9 mouse cellular contexts compared by ENCODE assay signal in genomic region chr12:31213556-31213955, GRCm38 (mm10). TPM values are rescaled to one million over a fixed set of nuclear protein-coding genes. Genes with fewer than 3 reads are reported as not detected.
DNase-seq lines count a peak whose midpoint lies in the region; ATAC-seq and TF ChIP-seq lines count a peak whose summit lies in the region.
"Had no signal": no experiment of that assay in that cellular context is flagged by ENCODE, and none has a peak within 500 bp of the region (broad histone marks: within the 10 kb centered on the region; RNA-seq: fewer than 3 reads in every experiment).

No protein-coding gene starts in this region.

- H3K4me2 ChIP-seq in forebrain, embryonic 14.5 days (ENCODE audit: low read length) = no peak overlapping the region
- H3K4me2 ChIP-seq in forebrain, embryonic 12.5 days = no peak overlapping the region
- H3K4me2 ChIP-seq in neural tube, embryonic 12.5 days (replicated peaks) = no peak overlapping the region
- peak overlapping the region; percentile 11; the same call in 1 of the 2 replicates for H3K4me2 ChIP-seq in hindbrain, postnatal 0 days (ENCODE audit: low read depth, low read length)
- H3K4me2 ChIP-seq: midbrain, embryonic 12.5 days had no signal

- DNase-seq in forebrain, embryonic 14.5 days (ENCODE audit: low spot score) = peak; percentile 79
- DNase-seq in neural tube, embryonic 10.5 days (ENCODE audit: extremely low spot score, low spot score) = no peak
- peak; percentile 85 for DNase-seq in hindbrain, postnatal 0 days (ENCODE audit: low spot score)
- DNase-seq in lung, postnatal 4 days = peak; percentile 34 to 62
- DNase-seq in thymus, postnatal 14 days = no peak

- H3K9me3 ChIP-seq in forebrain, embryonic 14.5 days (replicated peaks; ENCODE audit: control insufficient read depth, low read length) = no peaks in the 10 kb centered on the region
- H3K9me3 ChIP-seq in forebrain, embryonic 12.5 days = no peaks in the 10 kb centered on the region
- H3K9me3 ChIP-seq in neural tube, embryonic 12.5 days = no peaks in the 10 kb centered on the region
- H3K9me3 ChIP-seq in hindbrain, postnatal 0 days (ENCODE audit: low read length) = no peaks in the 10 kb centered on the region
- H3K9me3 ChIP-seq: midbrain, embryonic 12.5 days had no signal

- H3K4me1 ChIP-seq in forebrain, embryonic 14.5 days (ENCODE audit: control insufficient read depth, insufficient read depth, low read length) = peaks cover 13% of the 10 kb centered on the region
- peaks cover 7% of the 10 kb centered on the region; the same call in 1 of the 2 replicates for H3K4me1 ChIP-seq in forebrain, embryonic 12.5 days
- H3K4me1 ChIP-seq in neural tube, embryonic 12.5 days = peaks cover 9% of the 10 kb centered on the region; the same call in 1 of the 2 replicates
- 0 out of 2 replicates have a peak, but pooled peaks cover 16% of the 10 kb centered on the region for H3K4me1 ChIP-seq in hindbrain, postnatal 0 days (ENCODE audit: insufficient read depth, low read length)

- no peak for TF ChIP-seq CTCF in hindbrain, postnatal 0 days (IDR thresholded peaks at IDR 0.05; ENCODE audit: low read depth)

- 38% methylated on average over 7 of the region's 7 CpGs for WGBS in forebrain, embryonic 14.5 days
- WGBS in forebrain, embryonic 12.5 days = 75% methylated on average over 7 of the region's 7 CpGs
- 67% methylated on average over 7 of the region's 7 CpGs for WGBS in neural tube, embryonic 12.5 days
- WGBS in hindbrain, postnatal 0 days = 30% methylated on average over 7 of the region's 7 CpGs

- no peak overlapping the region for H3K9ac ChIP-seq in forebrain, embryonic 14.5 days (ENCODE audit: low read length)
- no peak overlapping the region for H3K9ac ChIP-seq in forebrain, embryonic 12.5 days
- no peak overlapping the region for H3K9ac ChIP-seq in neural tube, embryonic 12.5 days
- no peak overlapping the region for H3K9ac ChIP-seq in hindbrain, postnatal 0 days (replicated peaks; ENCODE audit: low read length)
- H3K9ac ChIP-seq: midbrain, embryonic 12.5 days had no signal

- H3K4me3 ChIP-seq in forebrain, embryonic 14.5 days (ENCODE audit: low read depth, low read length) = no peak overlapping the region
- H3K4me3 ChIP-seq in forebrain, embryonic 12.5 days (replicated peaks) = no peak overlapping the region
- H3K4me3 ChIP-seq in neural tube, embryonic 12.5 days = no peak overlapping the region
- no peak overlapping the region for H3K4me3 ChIP-seq in hindbrain, postnatal 0 days (ENCODE audit: low read length)
- H3K4me3 ChIP-seq: midbrain, embryonic 12.5 days had no signal

- H3K36me3 ChIP-seq in forebrain, embryonic 14.5 days (ENCODE audit: control insufficient read depth, insufficient read depth, low read length) = no peaks in the 10 kb centered on the region
- no peaks in the 10 kb centered on the region for H3K36me3 ChIP-seq in forebrain, embryonic 12.5 days (replicated peaks)
- no peaks in the 10 kb centered on the region for H3K36me3 ChIP-seq in neural tube, embryonic 12.5 days
- no peaks in the 10 kb centered on the region for H3K36me3 ChIP-seq in hindbrain, postnatal 0 days (ENCODE audit: insufficient read depth, low read length)
- H3K36me3 ChIP-seq: midbrain, embryonic 12.5 days had no signal

- no peaks in the 10 kb centered on the region for H3K27me3 ChIP-seq in forebrain, embryonic 14.5 days (replicated peaks; ENCODE audit: control insufficient read depth, insufficient read depth, low read length)
- 0 out of 2 replicates have a peak, but pooled peaks cover 1% of the 10 kb centered on the region for H3K27me3 ChIP-seq in forebrain, embryonic 12.5 days
- no peaks in the 10 kb centered on the region for H3K27me3 ChIP-seq in neural tube, embryonic 12.5 days (replicated peaks)
- no peaks in the 10 kb centered on the region for H3K27me3 ChIP-seq in hindbrain, postnatal 0 days (ENCODE audit: insufficient read depth, low read length)
- H3K27me3 ChIP-seq: midbrain, embryonic 12.5 days had no signal

- ATAC-seq in forebrain, embryonic 14.5 days = peak; percentile 59; the same call in 1 of the 2 replicates
- no peak for ATAC-seq in forebrain, embryonic 12.5 days (ENCODE audit: low FRiP score)
- peak; percentile 44; the same call in 1 of the 2 replicates for ATAC-seq in neural tube, embryonic 12.5 days (ENCODE audit: low FRiP score, low read depth)
- ATAC-seq in hindbrain, postnatal 0 days = peak; percentile 79
- ATAC-seq in megakaryocyte progenitor cell, adult 5-6 weeks (replicated peaks; ENCODE audit: poor library complexity) = no peak

- no peak overlapping the region for H3K27ac ChIP-seq in forebrain, embryonic 14.5 days (ENCODE audit: low read depth, low read length)
- no peak overlapping the region for H3K27ac ChIP-seq in forebrain, embryonic 12.5 days
- no peak overlapping the region for H3K27ac ChIP-seq in neural tube, embryonic 12.5 days
- peak overlapping the region; percentile 42; the same call in 1 of the 2 replicates for H3K27ac ChIP-seq in hindbrain, postnatal 0 days
- H3K27ac ChIP-seq: midbrain, embryonic 12.5 days had no signal

RNA-seq across cellular contexts. Expression of gene Gm6993, which starts 27.0 kb away (rescaled TPM):
- polyA plus RNA-seq in forebrain, embryonic 14.5 days (2014; fragmentation: Nextera tagmentation; extraction: Ambion mirVana) = not detected in 2 replicates
- not detected in 2 replicates for polyA plus RNA-seq in forebrain, embryonic 12.5 days (2016; fragmentation: Nextera tagmentation; extraction: Ambion mirVana)
- not detected in 2 replicates for polyA plus RNA-seq in neural tube, embryonic 12.5 days (2016; fragmentation: Nextera tagmentation; extraction: Ambion mirVana)
- total RNA-seq in hindbrain, postnatal 0 days (2014; rRNA removed) = not detected in 2 replicates
- not detected in 2 replicates for polyA plus RNA-seq in hindbrain, postnatal 0 days (2015; fragmentation: Nextera tagmentation; extraction: Ambion mirVana)
- not detected in 2 replicates for total RNA-seq in megakaryocyte progenitor cell, adult 5-6 weeks (2015)
- total RNA-seq in megakaryocyte progenitor cell, adult 5-6 weeks (2017) = not detected in 2 replicates
- polyA plus RNA-seq: midbrain, embryonic 12.5 days had no signal

RNA-seq across cellular contexts. Expression of gene Lamb1, which starts 51.5 kb away (rescaled TPM):
- polyA plus RNA-seq in forebrain, embryonic 14.5 days (2014; fragmentation: Nextera tagmentation; extraction: Ambion mirVana) = 13.6 and 17.5 TPM in 2 replicates
- polyA plus RNA-seq in forebrain, embryonic 12.5 days (2016; fragmentation: Nextera tagmentation; extraction: Ambion mirVana) = 25.7 and 26.1 TPM in 2 replicates
- 34.1 and 39.4 TPM in 2 replicates for polyA plus RNA-seq in neural tube, embryonic 12.5 days (2016; fragmentation: Nextera tagmentation; extraction: Ambion mirVana)
- total RNA-seq in hindbrain, postnatal 0 days (2014; rRNA removed) = 30.9 and 36.0 TPM in 2 replicates
- polyA plus RNA-seq in hindbrain, postnatal 0 days (2015; fragmentation: Nextera tagmentation; extraction: Ambion mirVana) = 11.7 and 12.1 TPM in 2 replicates
- 0.07 TPM in 1 of 2 replicates, not detected in the other for total RNA-seq in megakaryocyte progenitor cell, adult 5-6 weeks (2015)
- not detected in 2 replicates for total RNA-seq in megakaryocyte progenitor cell, adult 5-6 weeks (2017)

Comparison
In these comparisons a context has a peak if more than half of its experiments do, and no peak if none do; other contexts are left out.
1. ATAC-seq: peak in forebrain, embryonic 14.5 days (single experiment), neural tube, embryonic 12.5 days (single experiment) and hindbrain, postnatal 0 days (single experiment); none in forebrain, embryonic 12.5 days (single experiment) and megakaryocyte progenitor cell, adult 5-6 weeks (single experiment).
2. DNase-seq: peak in forebrain, embryonic 14.5 days (single experiment), hindbrain, postnatal 0 days (single experiment) and lung, postnatal 4 days (2 of 2); none in neural tube, embryonic 10.5 days (single experiment) and thymus, postnatal 14 days (single experiment).